Mouse (Mus musculus): ENCODE measurements around the gene Maml1. TPM values are rescaled to one million over a fixed set of nuclear protein-coding genes. Genes with fewer than 3 reads are reported as not detected.

Maml1 gene
- polyA plus RNA-seq, 1 experiment, result 8.6 TPM

- Histone ChIP-seq H3K27me3 (ENCODE audit: control insufficient read depth, insufficient read depth, low read length) (no peaks in the 10 kb centered on the region), H3K4me3 (replicated peaks; ENCODE audit: insufficient read depth, low read depth, low read length) (no peak overlapping the region), H3K4me1 (ENCODE audit: control insufficient read depth, insufficient read depth, low read length) (0 out of 2 replicates have a peak, but pooled peaks cover 3% of the 10 kb centered on the region), H3K27ac (ENCODE audit: insufficient read depth, low read length) (no peak overlapping the region)
- TF ChIP-seq POLR2A (IDR thresholded peaks at IDR 0.05; ENCODE audit: borderline replicate concordance, insufficient read depth, low read length) (no peak), CTCF (IDR thresholded peaks at IDR 0.05; ENCODE audit: borderline replicate concordance, insufficient read depth, low read depth, low read length) (no peak)
- WGBS, result 49% methylated on average over 6 of the region's 6 CpGs
- DNase-seq, result no peak
Observed at GRCm38 (mm10) chr11:50277706-50278105, 14.4 kb downstream of the Maml1 start.

DNA sequence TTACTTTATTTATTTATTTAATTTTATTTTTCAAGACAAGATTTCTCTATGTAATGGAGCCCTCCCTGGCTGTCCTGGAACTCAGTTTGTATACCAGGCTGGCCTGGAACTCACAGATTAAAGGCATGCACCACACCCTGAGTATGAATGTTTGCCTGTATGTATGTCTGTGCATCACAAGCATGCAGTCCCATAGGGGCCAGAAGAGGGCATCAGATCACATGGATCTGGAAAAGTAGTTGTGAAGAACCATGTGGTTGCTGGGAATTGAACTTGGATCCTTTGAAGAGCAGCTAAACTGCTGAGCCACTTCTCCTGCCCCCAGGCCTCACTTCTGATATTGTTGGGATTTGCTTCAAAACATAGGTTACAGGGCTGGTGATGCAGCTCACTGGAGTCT lies 15.1 kb downstream of the Maml1 start:
- no peak for DNase-seq

DNA sequence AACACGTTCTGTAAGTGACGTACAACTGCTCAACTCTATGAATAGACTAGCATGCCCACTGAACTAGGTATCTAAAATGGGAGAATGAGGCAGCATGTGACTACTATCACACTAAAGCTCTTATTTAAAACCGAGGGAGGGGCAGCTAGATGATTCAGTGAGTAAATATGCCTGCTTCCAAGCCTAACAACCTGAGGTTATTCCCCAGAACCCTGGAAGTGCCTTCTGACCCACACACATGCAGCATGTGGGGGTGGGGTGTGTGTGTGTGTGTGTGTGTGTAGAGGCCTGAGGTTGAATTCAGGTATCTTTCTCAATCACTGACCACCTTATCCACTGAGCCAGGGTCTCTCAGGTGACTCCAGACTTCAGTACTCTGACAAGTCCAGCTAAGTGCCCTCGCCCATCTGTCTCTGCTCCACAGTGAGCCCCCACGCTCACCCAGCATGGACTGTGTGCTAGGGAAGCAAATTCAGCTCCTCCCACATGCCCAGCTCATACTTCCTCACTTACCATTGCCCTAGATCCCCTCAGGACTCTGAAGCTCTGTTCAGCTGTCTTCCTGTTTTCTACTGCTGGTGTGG lies 16.5 kb downstream of the Maml1 start:
- TF ChIP-seq POLR2A (IDR thresholded peaks at IDR 0.05; ENCODE audit: borderline replicate concordance, insufficient read depth, low read length) (no peak), CTCF (IDR thresholded peaks at IDR 0.05; ENCODE audit: borderline replicate concordance, insufficient read depth, low read depth, low read length) (no peak)
- Histone ChIP-seq H3K27ac (ENCODE audit: insufficient read depth, low read length) (no peak overlapping the region), H3K27me3 (ENCODE audit: control insufficient read depth, insufficient read depth, low read length) (no peaks in the 10 kb centered on the region), H3K4me3 (replicated peaks; ENCODE audit: insufficient read depth, low read depth, low read length) (no peak overlapping the region), H3K4me1 (ENCODE audit: control insufficient read depth, insufficient read depth, low read length) (peaks cover 6% of the 10 kb centered on the region; the same call in 1 of the 2 replicates)
- 72% methylated on average over 5 of the region's 5 CpGs for WGBS
- DNase-seq, result no peak

More for the DNA sequence above, 15.1 kb downstream of the Maml1 start:
- no peak overlapping the region for H3K27ac ChIP-seq (ENCODE audit: insufficient read depth, low read length)
- TF ChIP-seq CTCF (IDR thresholded peaks at IDR 0.05; ENCODE audit: borderline replicate concordance, insufficient read depth, low read depth, low read length) (no peak), POLR2A (IDR thresholded peaks at IDR 0.05; ENCODE audit: borderline replicate concordance, insufficient read depth, low read length) (no peak)
- no peak overlapping the region for H3K4me3 ChIP-seq (replicated peaks; ENCODE audit: insufficient read depth, low read depth, low read length)
- H3K4me1 ChIP-seq (ENCODE audit: control insufficient read depth, insufficient read depth, low read length), result 0 out of 2 replicates have a peak, but pooled peaks cover 3% of the 10 kb centered on the region
- no peaks in the 10 kb centered on the region for H3K27me3 ChIP-seq (ENCODE audit: control insufficient read depth, insufficient read depth, low read length)

- DNase-seq, result no peak
- no peaks in the 10 kb centered on the region for H3K27me3 ChIP-seq (ENCODE audit: control insufficient read depth, insufficient read depth, low read length)
Observed at GRCm38 (mm10) chr11:50275077-50275476, 17.0 kb downstream of the Maml1 start.

GRCm38 (mm10) chr11:50272819-50273218 lies 19.3 kb downstream of the Maml1 start:
- TF ChIP-seq POLR2A (IDR thresholded peaks at IDR 0.05; ENCODE audit: borderline replicate concordance, insufficient read depth, low read length), result no peak
- no peak for TF ChIP-seq CTCF (IDR thresholded peaks at IDR 0.05; ENCODE audit: borderline replicate concordance, insufficient read depth, low read depth, low read length)
- Histone ChIP-seq H3K4me1 (ENCODE audit: control insufficient read depth, insufficient read depth, low read length) (peaks cover 6% of the 10 kb centered on the region; the same call in 1 of the 2 replicates), H3K27me3 (ENCODE audit: control insufficient read depth, insufficient read depth, low read length) (no peaks in the 10 kb centered on the region), H3K4me3 (replicated peaks; ENCODE audit: insufficient read depth, low read depth, low read length) (no peak overlapping the region), H3K27ac (ENCODE audit: insufficient read depth, low read length) (no peak overlapping the region)
- 75% methylated on average over 2 of the region's 2 CpGs for WGBS
- DNase-seq, result no peak

More at GRCm38 (mm10) chr11:50275077-50275476, 17.0 kb downstream of the Maml1 start:
- WGBS, result 88% methylated on average over 2 of the region's 2 CpGs
- no peak overlapping the region for H3K4me3 ChIP-seq (replicated peaks; ENCODE audit: insufficient read depth, low read depth, low read length)
- no peak for TF ChIP-seq POLR2A (IDR thresholded peaks at IDR 0.05; ENCODE audit: borderline replicate concordance, insufficient read depth, low read length)
- TF ChIP-seq CTCF (IDR thresholded peaks at IDR 0.05; ENCODE audit: borderline replicate concordance, insufficient read depth, low read depth, low read length), result no peak
- H3K27ac ChIP-seq (ENCODE audit: insufficient read depth, low read length), result no peak overlapping the region
- peaks cover 6% of the 10 kb centered on the region; the same call in 1 of the 2 replicates for H3K4me1 ChIP-seq (ENCODE audit: control insufficient read depth, insufficient read depth, low read length)

DNA sequence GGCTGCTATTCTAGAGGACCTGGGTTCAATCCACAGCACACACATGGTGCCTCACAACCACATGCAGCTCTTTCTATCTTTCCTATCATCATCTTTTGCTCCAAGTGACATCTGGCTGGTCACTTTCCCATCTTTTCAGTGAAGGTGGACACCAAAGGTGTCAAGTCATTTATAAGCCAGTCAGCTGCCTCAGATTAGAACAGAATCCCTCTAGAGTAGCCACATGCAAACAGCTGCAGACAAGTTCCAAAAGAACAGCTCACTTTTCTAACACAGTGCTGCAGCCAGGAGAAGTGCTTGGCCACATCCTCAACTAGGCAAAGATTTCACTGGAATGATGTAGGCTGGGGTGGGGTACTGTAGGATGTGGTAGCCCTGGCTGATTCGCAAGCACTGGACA lies 22.2 kb downstream of the Maml1 start:
- no peak for DNase-seq
- TF ChIP-seq CTCF (IDR thresholded peaks at IDR 0.05; ENCODE audit: borderline replicate concordance, insufficient read depth, low read depth, low read length) (no peak), POLR2A (IDR thresholded peaks at IDR 0.05; ENCODE audit: borderline replicate concordance, insufficient read depth, low read length) (no peak)
- WGBS, result 97% methylated on average over 1 of the region's 1 CpGs

DNA sequence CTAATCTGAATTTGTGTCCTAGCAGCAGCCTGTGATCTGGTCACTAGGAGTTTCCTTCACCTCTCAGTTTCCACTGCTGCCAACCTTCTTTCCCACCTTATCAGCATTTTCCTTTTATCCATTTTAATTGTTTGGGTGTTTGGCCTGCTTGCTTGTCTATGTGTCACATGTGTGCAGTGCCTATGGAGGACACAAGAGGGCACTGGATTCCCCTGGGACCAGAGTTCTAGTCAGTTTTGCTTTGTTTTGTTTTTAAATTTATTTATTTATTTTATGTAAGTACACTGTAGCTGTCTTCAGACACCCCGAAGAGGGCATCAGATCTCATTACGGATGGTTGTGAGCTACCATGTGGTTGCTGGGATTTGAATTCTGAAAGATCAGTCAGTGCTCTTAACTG lies 22.9 kb downstream of the Maml1 start:
- 84% methylated on average over 2 of the region's 2 CpGs for WGBS
- Histone ChIP-seq H3K4me3 (replicated peaks; ENCODE audit: insufficient read depth, low read depth, low read length) (no peak overlapping the region), H3K4me1 (ENCODE audit: control insufficient read depth, insufficient read depth, low read length) (peaks cover 6% of the 10 kb centered on the region), H3K27me3 (ENCODE audit: control insufficient read depth, insufficient read depth, low read length) (no peaks in the 10 kb centered on the region), H3K27ac (ENCODE audit: insufficient read depth, low read length) (no peak overlapping the region)
- TF ChIP-seq CTCF (IDR thresholded peaks at IDR 0.05; ENCODE audit: borderline replicate concordance, insufficient read depth, low read depth, low read length), result peak; percentile 43; the same call in 1 of the 2 replicates
- TF ChIP-seq POLR2A (IDR thresholded peaks at IDR 0.05; ENCODE audit: borderline replicate concordance, insufficient read depth, low read length), result no peak
- DNase-seq, result no peak

More for the DNA sequence above, 22.2 kb downstream of the Maml1 start:
- H3K4me3 ChIP-seq (replicated peaks; ENCODE audit: insufficient read depth, low read depth, low read length), result no peak overlapping the region
- H3K4me1 ChIP-seq (ENCODE audit: control insufficient read depth, insufficient read depth, low read length), result peaks cover 6% of the 10 kb centered on the region
- no peak overlapping the region for H3K27ac ChIP-seq (ENCODE audit: insufficient read depth, low read length)
- H3K27me3 ChIP-seq (ENCODE audit: control insufficient read depth, insufficient read depth, low read length), result no peaks in the 10 kb centered on the region

DNA sequence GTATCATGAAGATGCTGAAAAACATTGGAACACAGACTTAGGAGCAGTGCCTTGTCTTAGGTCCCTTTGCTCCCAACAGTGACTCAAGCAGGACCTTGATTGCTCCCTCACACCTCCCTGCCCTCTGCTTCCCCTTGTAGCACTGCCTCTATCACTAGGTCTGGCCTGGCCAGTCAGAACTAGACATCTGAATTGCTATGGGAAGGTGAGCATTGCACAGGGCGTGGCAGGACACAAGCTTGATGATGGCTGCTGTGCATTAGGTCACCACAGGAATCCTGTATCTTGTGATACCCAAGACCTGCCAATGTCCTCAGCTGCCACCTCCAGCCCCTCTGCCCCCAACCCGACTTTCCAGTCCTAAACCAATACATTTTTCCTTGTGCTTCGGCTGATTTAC lies 25.1 kb downstream of the Maml1 start:
- H3K4me1 ChIP-seq (ENCODE audit: control insufficient read depth, insufficient read depth, low read length), result peaks cover 6% of the 10 kb centered on the region
- TF ChIP-seq POLR2A (IDR thresholded peaks at IDR 0.05; ENCODE audit: borderline replicate concordance, insufficient read depth, low read length), result no peak
- no peak for TF ChIP-seq CTCF (IDR thresholded peaks at IDR 0.05; ENCODE audit: borderline replicate concordance, insufficient read depth, low read depth, low read length)
- no peak overlapping the region for H3K4me3 ChIP-seq (replicated peaks; ENCODE audit: insufficient read depth, low read depth, low read length)
- H3K27ac ChIP-seq (ENCODE audit: insufficient read depth, low read length), result no peak overlapping the region
- no peaks in the 10 kb centered on the region for H3K27me3 ChIP-seq (ENCODE audit: control insufficient read depth, insufficient read depth, low read length)
- no peak for DNase-seq
- 90% methylated on average over 3 of the region's 3 CpGs for WGBS

Data from cerebellum, adult 2 months (tissue).